1 mouse cellular context compared by ENCODE assay signal in genomic region chr3:88512896-88513545, GRCm38 (mm10).
TF ChIP-seq lines count a peak whose summit lies in the region.

No protein-coding gene starts in this region.

TF ChIP-seq in MEL, 35 proteins besides CTCF, POLR2A, EP300 and RAD21 (continued from another document):
- no peak for TF ChIP-seq ZMIZ1 (IDR thresholded peaks at IDR 0.05; ENCODE audit: low read depth, low read length)
- no peak for TF ChIP-seq MYB (IDR thresholded peaks at IDR 0.05; ENCODE audit: low read depth, low read length)
- TF ChIP-seq MYC (IDR thresholded peaks at IDR 0.05; ENCODE audit: low read depth, low read length) = no peak
- no peak for TF ChIP-seq MAFK (IDR thresholded peaks at IDR 0.05; ENCODE audit: borderline replicate concordance, low read depth, low read length)
